Mouse (Mus musculus) inflammation-experienced regulatory T-cells, adult 16 weeks (primary cell): ENCODE data around the gene Gm28308. TPM values are rescaled to one million over a fixed set of nuclear protein-coding genes. Genes with fewer than 3 reads are reported as not detected.

Source experiments
- polyA plus RNA-seq: library from polyadenylated mRNA; unstranded; fragments of 100-300 nt; shearing (Covaris generic); gene quantifications from one replicate; pipeline ENCODE4 v1.2.1, GENCODE M21; 2017

Gm28308 gene
- polyA plus RNA-seq, result not detected

GRCm38 (mm10) chr6:52213119-52213986, at the start of gene Gm28308, which contains the start of gene Hoxa3:
Gene Gm28308, minus strand, starts transcription at chr6:52213339.
Gene Hoxa3, minus strand, starts transcription at chr6:52213336.

GRCm38 (mm10) chr6:52260654-52261575, 47.8 kb upstream of the Gm28308 start, which contains the start of gene Hoxa13:
Gene Hoxa13, minus strand, starts transcription at chr6:52260880.

GRCm38 (mm10) chr6:52245757-52246142, 32.6 kb upstream of the Gm28308 start, which contains the start of gene Hoxa11:
Gene Hoxa11, minus strand, starts transcription at chr6:52245810.

GRCm38 (mm10) chr6:52240389-52241000, 27.4 kb upstream of the Gm28308 start, which contains the start of gene Hoxa10:
Gene Hoxa10, minus strand, starts transcription at chr6:52240854.

GRCm38 (mm10) chr6:52230516-52231165, 17.5 kb upstream of the Gm28308 start, which contains the start of gene Hoxa9:
Gene Hoxa9, minus strand, starts transcription at chr6:52231089.

GRCm38 (mm10) chr6:52221337-52221992, 8.3 kb upstream of the Gm28308 start, which contains the start of gene Hoxa7:
Gene Hoxa7, minus strand, starts transcription at chr6:52221854.

GRCm38 (mm10) chr6:52208072-52208867, 4.9 kb downstream of the Gm28308 start, which contains the start of gene Hoxa6:
Gene Hoxa6, minus strand, starts transcription at chr6:52208722.

GRCm38 (mm10) chr6:52204050-52204752, 8.9 kb downstream of the Gm28308 start, which contains the start of gene Hoxa5:
Gene Hoxa5, minus strand, starts transcription at chr6:52204587.

GRCm38 (mm10) chr6:52190906-52191810, 22.0 kb downstream of the Gm28308 start, which contains the start of gene Hoxa4:
Gene Hoxa4, minus strand, starts transcription at chr6:52191753.

GRCm38 (mm10) chr6:52177061-52177735, 35.9 kb downstream of the Gm28308 start, which contains the start of gene 5730596B20Rik:
Gene 5730596B20Rik, plus strand, starts transcription at chr6:52177498.

GRCm38 (mm10) chr6:52164626-52165440, 48.3 kb downstream of the Gm28308 start, which contains the start of gene Hoxa2:
Gene Hoxa2, minus strand, starts transcription at chr6:52164831.

GRCm38 (mm10) chr6:52158276-52159051, 54.7 kb downstream of the Gm28308 start, which contains the start of gene Hoxa1:
Gene Hoxa1, minus strand, starts transcription at chr6:52158317.

